Mouse (Mus musculus) small intestine, adult 2 months (tissue): ENCODE measurements around the gene Plxdc1.

Experiments
- CTCF ChIP-seq: fragments of 200-500 bp; IDR thresholded peaks from 2 replicates; pipeline ENCODE4 v1.5.1; 2012; ENCODE audit warnings: low read depth, mild to moderate bottlenecking, control low read depth, inconsistent platforms, low read length, moderate library complexity, mixed read lengths; ENCODE audit not compliant: insufficient replicate concordance, insufficient read length; ENCODE audit errors: extremely low read depth
- POLR2A ChIP-seq: fragments of 200-500 bp; IDR thresholded peaks from 2 replicates; pipeline ENCODE4 v1.6.1; 2012; ENCODE audit warnings: low read depth, mild to moderate bottlenecking, control low read depth, inconsistent platforms, low read length, moderate library complexity

- TF ChIP-seq CTCF (no peak), POLR2A (no peak)
Measured at GRCm38 (mm10) chr11:98012831-98013230, 26.6 kb upstream of the Plxdc1 start.
